Mouse (Mus musculus) embryo, embryonic 11.5 days (tissue): ENCODE measurements around the gene Rab6a.

ENCODE experiments used
- DNase-seq: peaks from one replicate; pipeline ENCODE4 v3.0.0-alpha.2; 2012; ENCODE audit warnings: low read depth, low spot score

Gene Rab6a

GRCm38 (mm10) chr7:100622277-100622676 is 15.1 kb downstream of the Rab6a start:
- DNase-seq, result no peak

- no peak for DNase-seq
These were observed 17.3 kb downstream of the Rab6a start for GRCm38 (mm10) chr7:100624538-100624937.

- DNase-seq, result peak; percentile 11
These were observed 30.4 kb downstream of the Rab6a start for GRCm38 (mm10) chr7:100637657-100638056.

GRCm38 (mm10) chr7:100642413-100642812 is 35.2 kb downstream of the Rab6a start:
- DNase-seq, result no peak

- peak; percentile 41 for DNase-seq
These were observed 37.9 kb downstream of the Rab6a start for GRCm38 (mm10) chr7:100645147-100645546.

- DNase-seq, result no peak
These were observed 41.9 kb downstream of the Rab6a start for GRCm38 (mm10) chr7:100649095-100649494.

GRCm38 (mm10) chr7:100649826-100650225 is 42.6 kb downstream of the Rab6a start:
- no peak for DNase-seq

- DNase-seq, result no peak
These were observed 43.2 kb downstream of the Rab6a start for GRCm38 (mm10) chr7:100650421-100650820.

GRCm38 (mm10) chr7:100651011-100651410 is 43.8 kb downstream of the Rab6a start:
- DNase-seq, result no peak

GRCm38 (mm10) chr7:100653480-100654266 is 46.5 kb downstream of the Rab6a start:
- peak; percentile 30 for DNase-seq

- DNase-seq, result no peak
These were observed 47.2 kb downstream of the Rab6a start for GRCm38 (mm10) chr7:100654441-100654840.

- DNase-seq, result no peak
These were observed 49.5 kb downstream of the Rab6a start for GRCm38 (mm10) chr7:100656739-100657138.

GRCm38 (mm10) chr7:100658093-100658578 is 50.9 kb downstream of the Rab6a start:
- peak; percentile 19 for DNase-seq

- DNase-seq, result no peak
These were observed 54.1 kb downstream of the Rab6a start for GRCm38 (mm10) chr7:100661264-100661663.

GRCm38 (mm10) chr7:100662231-100662630 is 55.0 kb downstream of the Rab6a start, which contains the start of gene Plekhb1:
TSS of gene Plekhb1 (minus strand) at chr7:100662414.
- no peak for DNase-seq

GRCm38 (mm10) chr7:100663190-100663589 is 56.0 kb downstream of the Rab6a start:
- DNase-seq, result peak; percentile 87

GRCm38 (mm10) chr7:100663729-100664304 is 56.6 kb downstream of the Rab6a start:
- DNase-seq, result no peak

- DNase-seq, result no peak
These were observed 63.4 kb downstream of the Rab6a start for GRCm38 (mm10) chr7:100670646-100671045.

GRCm38 (mm10) chr7:100673452-100673851 is 66.2 kb downstream of the Rab6a start:
- DNase-seq, result no peak

GRCm38 (mm10) chr7:100674941-100675340 is 67.7 kb downstream of the Rab6a start:
- no peak for DNase-seq

GRCm38 (mm10) chr7:100678052-100678451 is 70.8 kb downstream of the Rab6a start:
- no peak for DNase-seq

- no peak for DNase-seq
These were observed 72.0 kb downstream of the Rab6a start for GRCm38 (mm10) chr7:100678948-100679880.
